In genomic region chr6:30172820-30173550, GRCm38 (mm10) we compare ENCODE assay signal across 8 mouse cellular contexts.
DNase-seq lines count a peak whose midpoint lies in the region; ATAC-seq lines count a peak whose summit lies in the region.

No protein-coding gene starts in this region.

- H3K4me2 ChIP-seq in forebrain, embryonic 12.5 days, result peak overlapping the region; percentile 45
- peak overlapping the region; percentile 56 for H3K4me2 ChIP-seq in kidney, embryonic 14.5 days (replicated peaks; ENCODE audit: low read depth, low read length)

- peak; percentile 21 for DNase-seq in gastrocnemius, postnatal 14 days
- no peak for DNase-seq in gastrocnemius, postnatal 4 days (ENCODE audit: low spot score in 2 of 2)
- peak; percentile 48 for DNase-seq in NIH3T3 (ENCODE audit: low read depth)
- DNase-seq in urinary bladder, postnatal 14 days (ENCODE audit: low spot score), result peak; percentile 61
- no peak for DNase-seq in cerebellum, postnatal 4 days (ENCODE audit: low spot score in 2 of 2)

- no peaks in the 10 kb centered on the region for H3K36me3 ChIP-seq in forebrain, embryonic 12.5 days (replicated peaks)
- H3K36me3 ChIP-seq in kidney, embryonic 14.5 days (ENCODE audit: control insufficient read depth, insufficient read depth, low read length), result no peaks in the 10 kb centered on the region

- intact Hi-C loops in gastrocnemius, postnatal 14 days (cut with DNase I; ENCODE audit: low total_unique reads), result no loop called here

- H3K4me3 ChIP-seq in forebrain, embryonic 12.5 days (replicated peaks), result peak overlapping the region; percentile 31
- peak overlapping the region; percentile 48 for H3K4me3 ChIP-seq in kidney, embryonic 14.5 days (ENCODE audit: low read length)

- H3K9ac ChIP-seq in forebrain, embryonic 12.5 days, result no peak overlapping the region
- peak overlapping the region; percentile 59 for H3K9ac ChIP-seq in kidney, embryonic 14.5 days (ENCODE audit: low read depth, low read length)

- H3K9me3 ChIP-seq in forebrain, embryonic 12.5 days, result no peaks in the 10 kb centered on the region
- no peaks in the 10 kb centered on the region for H3K9me3 ChIP-seq in kidney, embryonic 14.5 days (ENCODE audit: control insufficient read depth, low read length)

- H3K27me3 ChIP-seq in forebrain, embryonic 12.5 days, result peaks cover 98% of the 10 kb centered on the region
- peaks cover 78% of the 10 kb centered on the region for H3K27me3 ChIP-seq in kidney, embryonic 14.5 days (ENCODE audit: control insufficient read depth, insufficient read depth, low read length)

- no peak overlapping the region for H3K27ac ChIP-seq in forebrain, embryonic 12.5 days
- H3K27ac ChIP-seq in kidney, embryonic 14.5 days (ENCODE audit: low read depth, low read length), result peak overlapping the region; percentile 65; the same call in 1 of the 2 replicates

- under 1% methylated on average over 43 of the region's 44 CpGs for WGBS in forebrain, embryonic 12.5 days
- WGBS in kidney, embryonic 14.5 days, result 2% methylated on average over 44 of the region's 44 CpGs

- H3K4me1 ChIP-seq in forebrain, embryonic 12.5 days, result peaks cover 41% of the 10 kb centered on the region
- peaks cover 48% of the 10 kb centered on the region for H3K4me1 ChIP-seq in kidney, embryonic 14.5 days (ENCODE audit: control insufficient read depth, insufficient read depth, low read length)

- 0 out of 2 replicates have a peak, but pooled peaks have one; percentile 3 for ATAC-seq in forebrain, embryonic 12.5 days (ENCODE audit: low FRiP score)
- ATAC-seq in kidney, embryonic 14.5 days (ENCODE audit: low FRiP score, low TSS enrichment), result no peak
- 0 out of 2 replicates have a peak, but pooled peaks have one; percentile 22 for ATAC-seq in megakaryocyte progenitor cell, adult 5-6 weeks (replicated peaks; ENCODE audit: poor library complexity)

Comparison
In these comparisons a context has a peak if more than half of its experiments do, and no peak if none do; other contexts are left out.
1. DNase-seq: peak in gastrocnemius, postnatal 14 days (single experiment), NIH3T3 (single experiment) and urinary bladder, postnatal 14 days (single experiment); none in gastrocnemius, postnatal 4 days (0 of 2) and cerebellum, postnatal 4 days (0 of 2).